Mouse (Mus musculus) MEL (cell line): ENCODE measurements around the gene Med13l. TPM values are rescaled to one million over a fixed set of nuclear protein-coding genes. Genes with fewer than 3 reads are reported as not detected.

Experiments
- DNase-seq: peaks from one replicate; pipeline ENCODE4 v3.0.0; 2011; ENCODE audit warnings: low read depth, low spot score
- H3K27ac ChIP-seq: 2 replicates; pipeline ENCODE4 v1.5.1; 2012; ENCODE audit warnings: low read depth, mild to moderate bottlenecking, control low read depth, low read length, moderate library complexity; ENCODE audit not compliant: control insufficient read depth
- H3K27me3 ChIP-seq, 2 experiments: fragments of 150-350 bp in 1 of 2; sonication (generic) in 1 of 2; 2 replicates each; pipeline ENCODE4 v1.6.1; 2012; ENCODE audit warnings: low read length in 2 of 2, mild to moderate bottlenecking in 2 of 2, improper control_type of control experiment in 1 of 2, moderate library complexity in 1 of 2; ENCODE audit not compliant: insufficient read depth in 2 of 2, control insufficient read depth in 1 of 2
- H3K36me3 ChIP-seq, 2 experiments: 2 replicates each; pipeline ENCODE4 v1.6.1; 2012 to 2014; ENCODE audit warnings: low read length in 2 of 2, improper control_type of control experiment in 1 of 2, inconsistent platforms in 1 of 2, mild to moderate bottlenecking in 1 of 2; ENCODE audit not compliant: insufficient read depth in 2 of 2, control insufficient read depth in 1 of 2
- H3K4me1 ChIP-seq, 2 experiments: fragments of 150-350 bp in 1 of 2; sonication (generic) in 1 of 2; 2 replicates each; pipeline ENCODE4 v1.6.1; 2012; ENCODE audit warnings: low read length in 2 of 2, improper control_type of control experiment in 1 of 2, mild to moderate bottlenecking in 1 of 2; ENCODE audit not compliant: insufficient read depth in 2 of 2, control insufficient read depth in 1 of 2
- H3K4me3 ChIP-seq, 2 experiments: fragments of 150-350 bp in 1 of 2; sonication (generic) in 1 of 2; 2 replicates each; pipeline ENCODE4 v1.5.1; 2012; ENCODE audit warnings: low read depth in 2 of 2, low read length in 2 of 2, mild to moderate bottlenecking in 2 of 2, moderate library complexity in 2 of 2, control low read depth in 1 of 2, improper control_type of control experiment in 1 of 2; ENCODE audit not compliant: control insufficient read depth in 1 of 2, insufficient read depth in 1 of 2
- H3K79me2 ChIP-seq: 2 replicates; pipeline ENCODE4 v1.6.1; 2012; ENCODE audit warnings: mild to moderate bottlenecking, low read length, moderate library complexity; ENCODE audit not compliant: control insufficient read depth, poor library complexity, insufficient read depth
- H3K9ac ChIP-seq: 2 replicates; pipeline ENCODE4 v1.6.1; 2012; ENCODE audit warnings: low read depth, mild to moderate bottlenecking, control low read depth, low read length, moderate library complexity; ENCODE audit not compliant: control insufficient read depth, poor library complexity, severe bottlenecking
- H3K9me3 ChIP-seq: fragments of 150-350 bp; sonication (generic); replicated peaks from 2 replicates; pipeline ENCODE4 v1.6.1; 2012; ENCODE audit warnings: mild to moderate bottlenecking, low read length, improper control_type of control experiment, moderate library complexity; ENCODE audit not compliant: insufficient read depth
- CHD1 ChIP-seq: IDR thresholded peaks from 2 replicates; pipeline ENCODE4 v1.6.1; 2012; ENCODE audit warnings: low read depth, mild to moderate bottlenecking, inconsistent platforms, low read length, improper control_type of control experiment
- CHD2 ChIP-seq: IDR thresholded peaks from 2 replicates; pipeline ENCODE4 v1.6.1; 2011; ENCODE audit warnings: low read length, improper control_type of control experiment
- ELF1 ChIP-seq: IDR thresholded peaks from 2 replicates; pipeline ENCODE4 v1.6.1; 2014; ENCODE audit warnings: low read depth, mild to moderate bottlenecking, inconsistent platforms, low read length, improper control_type of control experiment, moderate library complexity
- ETS1 ChIP-seq: IDR thresholded peaks from 2 replicates; pipeline ENCODE4 v1.6.1; 2012; ENCODE audit warnings: low read depth, mild to moderate bottlenecking, inconsistent platforms, low read length, improper control_type of control experiment, moderate library complexity
- JUND ChIP-seq: IDR thresholded peaks from 2 replicates; pipeline ENCODE4 v1.6.1; 2011; ENCODE audit warnings: low read depth, mild to moderate bottlenecking, improper control_type of control experiment, low read length
- KAT2A ChIP-seq: conservative IDR thresholded peaks from 2 replicates; pipeline ENCODE4 v1.6.1; 2012; ENCODE audit warnings: low read depth, low read length, improper control_type of control experiment, inconsistent platforms
- MAFK ChIP-seq: IDR thresholded peaks from 2 replicates; pipeline ENCODE4 v1.6.1; 2011; ENCODE audit warnings: low read depth, mild to moderate bottlenecking, low read length, improper control_type of control experiment, borderline replicate concordance
- MAZ ChIP-seq: IDR thresholded peaks from 2 replicates; pipeline ENCODE4 v1.6.1; 2012; ENCODE audit warnings: low read depth, mild to moderate bottlenecking, inconsistent platforms, low read length, improper control_type of control experiment
- MEF2A ChIP-seq: IDR thresholded peaks from 2 replicates; pipeline ENCODE4 v1.6.1; 2014; ENCODE audit warnings: low read depth, mild to moderate bottlenecking, inconsistent platforms, low read length, improper control_type of control experiment; ENCODE audit not compliant: poor library complexity, insufficient replicate concordance, severe bottlenecking; ENCODE audit errors: extremely low read depth
- MXI1 ChIP-seq: IDR thresholded peaks from 2 replicates; pipeline ENCODE4 v1.6.1; 2011; ENCODE audit warnings: mild to moderate bottlenecking, low read depth, low read length, improper control_type of control experiment
- MYB ChIP-seq: IDR thresholded peaks from 2 replicates; pipeline ENCODE4 v1.6.1; 2011; ENCODE audit warnings: mild to moderate bottlenecking, low read depth, low read length, improper control_type of control experiment
- MYC ChIP-seq: IDR thresholded peaks from 2 replicates; pipeline ENCODE4 v1.6.1; 2011; ENCODE audit warnings: low read depth, mild to moderate bottlenecking, low read length, improper control_type of control experiment, moderate library complexity
- NRF1 ChIP-seq: IDR thresholded peaks from 2 replicates; pipeline ENCODE4 v1.6.1; 2014; ENCODE audit warnings: low read depth, mild to moderate bottlenecking, inconsistent platforms, low read length, improper control_type of control experiment, moderate library complexity; ENCODE audit not compliant: poor library complexity, insufficient read depth, severe bottlenecking
- POLR2A ChIP-seq, 2 experiments: IDR thresholded peaks; 2 replicates each; pipeline ENCODE4 v1.6.1; 2011 to 2012; ENCODE audit warnings: low read length in 2 of 2, mild to moderate bottlenecking in 2 of 2, control low read depth in 1 of 2, improper control_type of control experiment in 1 of 2, low read depth in 1 of 2, moderate library complexity in 1 of 2; ENCODE audit not compliant: control insufficient read depth in 1 of 2, insufficient read depth in 1 of 2, poor library complexity in 1 of 2
- RCOR1 ChIP-seq: IDR thresholded peaks from 2 replicates; pipeline ENCODE4 v1.6.1; 2012; ENCODE audit warnings: low read depth, mild to moderate bottlenecking, inconsistent platforms, low read length, improper control_type of control experiment
- SIN3A ChIP-seq: IDR thresholded peaks from 2 replicates; pipeline ENCODE4 v1.6.1; 2012; ENCODE audit warnings: low read length, improper control_type of control experiment, inconsistent platforms
- SMC3 ChIP-seq: IDR thresholded peaks from 2 replicates; pipeline ENCODE4 v1.6.1; 2011; ENCODE audit warnings: low read depth, low read length, improper control_type of control experiment
- TAL1 ChIP-seq: IDR thresholded peaks from 2 replicates; pipeline ENCODE4 v1.6.1; 2012; ENCODE audit warnings: mild to moderate bottlenecking, inconsistent platforms, low read length, moderate library complexity, mixed read lengths
- TBP ChIP-seq: IDR thresholded peaks from 2 replicates; pipeline ENCODE4 v1.8.0; 2011; ENCODE audit warnings: low read depth, low read length, improper control_type of control experiment
- USF2 ChIP-seq, 2 experiments: IDR thresholded peaks; 2 replicates each; pipeline ENCODE4 v1.6.1; 2011 to 2012; ENCODE audit warnings: improper control_type of control experiment in 2 of 2, low read length in 2 of 2, borderline replicate concordance in 1 of 2, inconsistent platforms in 1 of 2, low read depth in 1 of 2, mild to moderate bottlenecking in 1 of 2; ENCODE audit not compliant: insufficient read depth in 1 of 2
- ZC3H11A ChIP-seq: IDR thresholded peaks from 2 replicates; pipeline ENCODE4 v1.6.1; 2012; ENCODE audit warnings: low read depth, mild to moderate bottlenecking, inconsistent platforms, low read length, improper control_type of control experiment
- ZKSCAN1 ChIP-seq: IDR thresholded peaks from 2 replicates; pipeline ENCODE4 v1.6.1; 2012; ENCODE audit warnings: low read depth, mild to moderate bottlenecking, inconsistent platforms, low read length, improper control_type of control experiment, moderate library complexity
- polyA plus RNA-seq, 2 experiments: library from polyadenylated mRNA; stranded (reverse) in 1 of 2; unstranded in 1 of 2; fragments of >175 nt in 1 of 2; fragments of >200 nt in 1 of 2; gene quantifications; 2 replicates each; pipeline versions ENCODE4 v1.2.1 to v1.2.4; 2012; ENCODE audit warnings: low replicate concordance in 2 of 2, low read depth in 1 of 2; ENCODE audit not compliant: insufficient read length in 2 of 2, insufficient read depth in 1 of 2, missing spikeins in 1 of 2
- total RNA-seq: library from RNA; depleted of rRNA; stranded (reverse); fragments of 300-350 nt; gene quantifications from 2 replicates; pipeline ENCODE4 v1.2.3, GENCODE M21; 2012

The Med13l gene
- total and polyA plus RNA-seq, 3 experiments: 13.4 to 16.1 TPM; not detected in 1

DNA sequence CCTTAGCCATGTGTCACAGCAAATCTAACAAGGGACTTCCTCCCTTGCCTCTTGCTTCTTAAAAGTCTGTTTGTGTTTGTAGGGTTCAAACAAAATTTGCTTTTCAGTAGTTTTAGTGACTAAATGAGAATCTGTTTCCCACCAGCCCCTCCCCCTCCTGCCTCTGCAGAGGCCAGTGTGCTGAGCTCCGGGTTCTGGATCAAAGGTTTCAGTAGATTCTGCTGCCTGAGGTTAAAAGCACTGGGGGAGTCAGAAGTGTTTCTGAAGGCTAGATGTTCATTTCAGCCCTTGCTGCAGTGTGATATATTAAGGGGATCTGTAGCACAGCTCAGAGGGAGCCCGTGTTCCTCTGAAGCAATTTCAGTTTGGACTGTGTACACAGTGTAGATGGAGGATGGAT is 108.5 kb downstream of the Med13l start:
- no peak for TF ChIP-seq SMC3
- TF ChIP-seq MXI1: no peak
- no peak for TF ChIP-seq SIN3A
- TF ChIP-seq RCOR1: no peak
- no peak for TF ChIP-seq KAT2A
- TF ChIP-seq CHD1: no peak
- no peak for TF ChIP-seq MEF2A
- TF ChIP-seq ETS1: no peak
- no peak for TF ChIP-seq ZKSCAN1
- TF ChIP-seq TAL1: no peak
- no peak for TF ChIP-seq MAFK
- no peak for TF ChIP-seq MAZ
- TF ChIP-seq CHD2: no peak
- no peak for TF ChIP-seq ZC3H11A
- TF ChIP-seq MYC: no peak
- no peak for TF ChIP-seq ELF1
- no peak for TF ChIP-seq JUND
- no peak for TF ChIP-seq TBP
- TF ChIP-seq USF2 (IDR thresholded peaks at IDR 0.05; ENCODE audit: borderline replicate concordance in 1 of 2, insufficient read depth in 1 of 2, low read depth in 1 of 2, low read length in 2 of 2): no peak
- TF ChIP-seq MYB: no peak
- H3K4me1 ChIP-seq: peaks cover 0 to 1% of the 10 kb centered on the region in 2 experiments; a peak in 1 of 4 replicates
- DNase-seq: no peak
- H3K79me2 ChIP-seq: peaks cover 2% of the 10 kb centered on the region; the same call in 1 of the 2 replicates
- no peaks in the 10 kb centered on the region for H3K27me3 ChIP-seq
- no peak overlapping the region for H3K9ac ChIP-seq
- no peak overlapping the region for H3K27ac ChIP-seq
- H3K36me3 ChIP-seq: no peaks in the 10 kb centered on the region
- H3K9me3 ChIP-seq: no peaks in the 10 kb centered on the region
- no peak overlapping the region for H3K4me3 ChIP-seq

DNA sequence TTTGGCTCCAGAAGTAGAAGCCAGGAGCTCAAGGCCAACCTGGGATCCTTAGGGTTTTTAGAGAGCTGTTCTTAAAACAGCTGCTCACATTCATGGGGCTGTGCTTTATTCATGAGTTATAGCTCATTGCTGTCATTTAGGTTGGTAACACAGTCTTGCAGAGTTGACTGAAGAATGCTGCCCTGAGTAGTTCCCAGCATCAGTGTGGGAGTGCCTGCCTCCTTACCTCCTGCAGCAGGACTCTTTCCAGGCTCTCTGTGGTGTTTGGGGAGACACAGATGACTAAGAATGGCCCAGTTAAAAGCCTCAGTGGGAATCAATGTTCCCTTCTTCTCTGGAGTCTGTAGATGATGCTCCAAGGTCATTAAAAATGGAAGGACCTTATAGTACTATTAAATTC is 111.6 kb downstream of the Med13l start:
- Histone ChIP-seq H3K4me3 (no peak overlapping the region), H3K27ac (no peak overlapping the region), H3K9me3 (no peaks in the 10 kb centered on the region), H3K36me3 (no peaks in the 10 kb centered on the region), H3K27me3 (no peaks in the 10 kb centered on the region), H3K4me1 (no peaks in the 10 kb centered on the region), H3K79me2 (peaks cover 2% of the 10 kb centered on the region; the same call in 1 of the 2 replicates), H3K9ac (no peak overlapping the region)
- TF ChIP-seq NRF1 (no peak), USF2 (IDR thresholded peaks at IDR 0.05; ENCODE audit: borderline replicate concordance in 1 of 2, insufficient read depth in 1 of 2, low read depth in 1 of 2, low read length in 2 of 2) (no peak), POLR2A (IDR thresholded peaks at IDR 0.05; ENCODE audit: control insufficient read depth in 1 of 2, insufficient read depth in 1 of 2, low read depth in 1 of 2, low read length in 2 of 2, poor library complexity in 1 of 2) (no peak), JUND (no peak), MYC (no peak), KAT2A (no peak)
- DNase-seq: no peak
